Mouse (Mus musculus) retina, adult 2 months (tissue): ENCODE data around the gene Pigr.

Experiments
- DNase-seq: peaks from one replicate; pipeline ENCODE4 v3.0.0-alpha.2; 2012; ENCODE audit warnings: low read depth, low spot score

The Pigr gene

DNA sequence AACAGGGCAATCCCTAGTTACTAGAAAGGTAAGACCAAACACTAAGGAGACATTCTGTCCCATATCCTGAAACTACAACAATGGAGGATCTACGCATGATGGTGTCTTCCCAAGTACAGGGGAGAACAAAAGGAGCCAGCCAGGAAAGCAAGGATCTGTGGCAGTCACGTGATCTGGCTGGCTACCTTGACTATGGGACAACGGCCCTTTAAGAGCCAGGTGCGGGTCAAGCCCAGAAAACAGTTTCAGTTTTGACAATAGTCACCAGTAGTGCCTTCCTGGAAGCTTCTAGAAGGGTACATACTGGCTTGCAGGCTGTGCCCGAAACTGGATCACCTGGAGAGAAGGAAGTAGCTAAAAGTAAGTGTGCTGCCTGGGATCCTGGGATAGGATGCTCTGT, at the start of gene Pigr:
TSS of gene Pigr (plus strand) at position 237 of the 400 bp plus-strand sequence.
- no peak for DNase-seq

DNA sequence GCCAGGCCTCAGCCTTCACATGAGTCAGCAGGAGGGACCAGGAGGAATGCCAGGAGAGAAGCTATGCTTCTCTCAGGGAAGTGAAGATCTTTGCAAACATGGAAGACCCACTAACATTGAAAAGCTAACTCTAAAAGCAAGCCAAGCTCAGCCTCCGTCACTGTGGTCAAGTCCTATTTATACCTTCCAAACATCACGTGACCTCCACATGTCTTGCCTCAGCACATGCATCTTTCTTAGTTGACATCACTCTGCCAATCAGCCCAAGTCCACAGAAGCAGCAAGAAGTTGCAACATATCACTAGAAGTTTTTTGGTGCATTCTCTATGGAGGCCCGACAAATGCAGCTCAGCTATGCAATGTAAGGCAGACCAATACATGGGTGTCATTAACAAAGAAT, 46.6 kb upstream of the Pigr start:
- no peak for DNase-seq

DNA sequence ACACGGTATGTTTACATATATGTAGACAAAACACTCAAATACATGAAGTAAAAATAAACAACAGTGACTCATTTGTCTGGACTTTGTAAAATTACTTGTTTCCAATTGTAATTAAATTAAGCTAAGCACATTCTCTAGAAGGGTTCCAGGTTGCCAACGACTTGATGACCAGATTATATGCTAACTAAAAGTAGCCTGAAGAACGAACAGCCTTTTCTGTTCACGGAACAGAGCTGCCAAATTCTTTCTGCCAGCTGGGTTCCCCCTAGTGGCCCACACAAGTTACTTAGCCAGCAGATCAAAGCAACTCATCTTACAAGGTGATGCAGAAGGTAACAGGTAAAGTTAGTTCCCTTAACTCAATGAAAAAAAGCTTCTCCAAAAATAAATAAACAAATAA, 42.4 kb upstream of the Pigr start:
- no peak for DNase-seq

DNA sequence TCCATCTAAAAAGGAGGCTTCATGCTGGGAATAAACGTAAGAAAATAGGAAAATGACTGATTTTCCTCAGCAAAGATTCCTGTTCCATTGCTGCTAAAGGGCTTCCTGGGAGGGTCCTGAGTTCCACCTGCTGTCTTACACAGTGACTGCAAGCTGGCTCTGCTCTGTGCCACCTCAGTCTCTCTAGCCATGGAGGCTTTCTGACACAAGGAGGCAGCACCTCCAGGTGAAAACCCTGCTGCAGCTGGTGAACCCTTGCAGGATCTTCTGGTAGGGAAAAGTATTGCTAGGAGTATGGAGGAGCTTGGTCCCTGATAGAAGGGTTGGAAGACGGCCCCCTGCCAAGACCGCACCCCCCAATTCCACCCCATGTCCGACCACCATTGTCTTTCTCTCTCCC, 39.5 kb upstream of the Pigr start:
- no peak for DNase-seq

DNA sequence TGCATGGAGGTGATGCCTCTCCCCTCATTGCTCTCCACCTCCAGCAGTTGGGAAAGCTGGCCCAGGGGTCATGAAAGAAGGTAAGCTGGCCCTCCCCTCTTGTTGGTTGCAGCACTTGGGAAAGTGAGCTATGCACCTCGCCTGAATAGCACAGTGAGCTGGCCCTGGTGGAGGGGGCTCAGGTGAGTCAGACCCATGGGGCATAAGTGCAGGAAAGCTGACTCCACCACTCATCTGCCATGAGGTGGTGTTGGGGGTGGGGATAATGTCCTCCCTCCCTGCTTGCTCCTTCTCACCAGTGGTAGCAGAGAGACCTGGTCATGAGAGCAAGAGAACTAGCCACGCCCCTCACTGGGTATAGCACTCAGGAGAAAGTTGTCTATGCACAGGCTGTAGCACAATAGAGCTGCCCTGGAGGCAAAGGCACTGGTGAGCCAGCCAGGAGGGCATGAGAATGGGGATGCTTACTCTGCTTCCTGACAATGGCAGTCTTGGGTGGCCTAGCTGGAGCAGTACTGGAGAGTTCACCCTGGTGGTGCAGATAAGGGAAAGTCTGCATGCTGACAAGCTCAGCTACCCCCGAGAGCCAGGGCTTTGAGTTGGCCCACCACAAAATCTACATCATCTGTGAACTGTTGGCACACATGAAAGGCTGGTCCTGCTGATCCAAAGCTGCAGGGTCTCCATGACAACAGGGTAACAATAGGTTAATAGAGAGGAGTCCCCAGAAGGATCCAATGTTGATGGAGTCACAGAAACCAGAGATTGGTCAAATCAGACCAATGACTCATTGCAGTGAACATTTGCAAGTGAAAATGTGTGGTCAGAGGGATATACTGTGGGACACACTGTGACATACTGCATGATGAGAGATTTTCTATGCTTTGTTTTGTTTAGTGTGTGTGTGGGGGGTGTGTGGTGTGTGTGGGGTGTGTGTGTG, 36.7 kb upstream of the Pigr start:
- no peak for DNase-seq

DNA sequence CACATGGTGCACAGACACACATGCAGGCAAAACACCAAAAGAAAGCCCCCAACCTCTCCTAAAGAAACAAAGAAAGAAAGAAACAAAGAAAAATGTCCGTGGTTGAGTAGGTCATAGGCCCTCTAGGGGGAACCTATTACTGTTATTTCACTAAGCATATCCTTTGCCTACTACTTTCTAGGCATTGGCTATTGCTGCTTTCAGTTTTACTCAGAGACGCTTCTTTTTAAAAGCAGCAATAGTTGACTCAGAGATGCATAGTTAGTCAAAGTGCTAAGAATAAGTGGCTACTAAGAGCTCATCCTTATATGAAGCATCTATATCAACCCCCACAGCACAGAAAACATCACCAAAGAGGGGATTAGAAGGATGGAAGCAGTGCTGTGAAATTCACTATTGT, 31.2 kb upstream of the Pigr start:
- DNase-seq = no peak

DNA sequence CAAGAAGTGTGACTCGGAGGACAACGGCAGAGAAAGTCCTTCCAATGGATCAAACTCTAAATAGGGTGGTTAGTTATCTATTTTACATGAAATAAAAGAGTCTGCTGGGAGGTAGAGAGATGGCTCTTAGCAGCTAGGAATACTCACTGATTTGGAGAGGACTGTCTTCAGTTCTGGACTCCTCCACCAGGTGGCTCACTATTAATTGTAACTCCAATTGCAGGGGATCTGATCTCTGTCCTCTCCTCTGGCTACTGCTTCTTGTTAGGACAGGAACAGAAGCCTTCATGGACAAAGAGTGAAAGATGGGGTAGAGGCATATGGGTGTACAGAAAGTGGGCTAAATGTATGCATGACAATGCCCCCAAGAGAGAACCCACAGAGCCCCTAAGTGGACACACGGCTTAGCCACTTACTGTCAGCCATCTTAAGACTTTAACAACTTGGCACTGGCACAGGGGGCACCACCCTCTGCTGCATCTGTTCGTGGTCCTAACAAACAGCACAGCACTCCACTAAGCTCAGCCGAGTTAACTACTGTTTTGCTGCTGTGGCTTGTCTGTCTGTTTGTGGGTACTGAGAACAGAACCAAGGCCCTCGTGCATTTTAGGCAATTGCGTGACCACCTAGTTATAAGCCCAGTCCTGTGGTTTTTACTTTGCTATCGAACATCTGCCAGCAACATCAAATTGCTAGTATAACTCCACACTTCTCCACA, 29.4 kb upstream of the Pigr start:
- no peak for DNase-seq

DNA sequence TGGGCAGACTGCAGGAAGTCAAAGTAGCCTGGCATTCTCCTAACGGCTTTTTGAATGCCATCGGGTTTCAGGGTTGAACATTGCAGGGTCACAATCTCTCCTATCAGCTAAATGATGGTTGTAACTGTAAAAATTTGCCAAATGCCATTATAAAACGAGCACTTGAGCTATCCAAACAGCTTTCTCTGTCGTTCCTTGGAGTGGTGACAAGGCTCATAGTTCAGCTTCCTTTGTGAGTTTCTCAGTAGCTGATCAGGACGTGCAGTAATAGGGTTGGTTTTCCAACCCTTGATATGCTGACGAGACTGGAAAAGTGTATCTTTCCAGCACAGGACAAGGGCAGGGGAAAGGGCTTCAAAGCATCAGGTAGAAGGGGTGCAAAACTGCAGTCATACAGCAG, 28.4 kb upstream of the Pigr start:
- DNase-seq = no peak

DNA sequence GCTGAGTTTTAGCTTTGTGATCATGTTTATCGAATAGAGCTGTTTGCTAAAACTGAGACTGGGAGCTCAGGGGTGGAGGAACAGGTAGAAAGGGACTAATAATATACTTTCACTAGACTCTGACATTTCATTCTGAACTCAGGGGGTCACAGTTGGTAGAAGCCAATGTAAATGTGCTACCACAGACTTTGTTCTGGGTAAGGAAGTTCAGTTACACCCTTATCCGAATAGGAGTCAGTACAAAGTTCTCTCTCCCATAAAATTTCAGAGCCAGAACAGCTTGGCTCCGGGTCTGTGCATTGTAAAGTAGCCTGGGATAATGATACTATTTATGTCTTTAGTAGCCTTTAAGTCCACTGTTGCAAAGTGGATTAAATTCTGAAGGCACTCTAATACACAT, 27.9 kb upstream of the Pigr start:
- no peak for DNase-seq

DNA sequence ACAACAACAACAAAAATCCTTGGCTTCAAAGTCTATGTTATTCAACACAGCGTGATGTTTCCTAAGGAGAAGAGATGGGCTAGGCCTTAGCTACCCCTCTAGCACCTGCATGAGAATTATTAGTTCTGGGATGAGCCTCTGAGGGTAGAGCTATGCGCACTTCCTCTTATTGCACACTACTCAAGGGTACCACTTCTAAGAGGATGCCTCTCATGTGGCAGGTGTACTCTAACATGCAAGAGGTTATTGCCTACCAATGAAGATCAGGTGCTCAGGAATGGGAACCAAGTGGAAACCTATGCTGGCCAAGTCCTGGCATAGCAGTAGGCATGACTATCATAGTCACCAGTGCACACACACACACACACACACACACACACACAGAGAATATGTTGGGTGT, 27.1 kb upstream of the Pigr start:
- no peak for DNase-seq

DNA sequence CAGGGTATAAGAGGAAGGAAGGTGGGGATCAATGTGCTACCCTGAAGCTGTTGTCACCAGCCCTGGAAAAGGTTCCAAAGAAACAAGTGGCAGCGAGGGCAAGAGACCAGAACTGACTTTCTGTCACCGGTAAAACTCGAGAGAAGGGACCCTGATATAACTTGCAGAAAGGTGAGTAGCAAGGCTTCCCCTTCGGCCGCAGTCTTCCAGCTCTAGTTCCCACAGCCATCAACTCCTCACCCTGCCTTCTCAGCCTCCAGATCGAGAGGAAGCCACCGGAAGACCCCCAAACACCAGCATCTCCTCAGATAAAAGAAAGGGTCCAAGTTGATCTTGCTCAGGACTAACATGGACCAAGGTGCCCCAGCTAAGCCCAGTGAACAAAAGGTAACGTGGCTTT, 25.9 kb upstream of the Pigr start, which contains the start of gene Fcamr:
TSS of gene Fcamr (plus strand) at position 301 of the 400 bp plus-strand sequence.
- no peak for DNase-seq

DNA sequence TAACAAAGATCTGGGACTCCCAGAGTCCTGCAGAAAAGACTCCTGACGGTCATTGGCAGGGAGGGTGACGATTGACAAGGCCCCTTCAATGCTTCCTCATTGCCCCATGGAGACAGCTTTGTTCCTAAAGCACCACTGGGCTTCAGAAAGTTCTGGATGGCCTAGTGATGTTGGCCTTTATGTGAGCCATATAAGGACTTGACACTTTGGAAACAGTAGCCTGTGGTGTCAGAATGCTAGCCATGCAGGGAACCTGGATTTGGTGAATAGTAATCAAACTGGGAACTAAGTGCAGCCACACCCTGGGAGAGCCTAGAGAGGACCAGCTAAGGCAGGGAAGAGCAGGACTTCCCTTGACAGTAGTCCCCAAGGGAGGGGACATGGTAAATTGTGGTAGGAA, 25.0 kb upstream of the Pigr start:
- no peak for DNase-seq

DNA sequence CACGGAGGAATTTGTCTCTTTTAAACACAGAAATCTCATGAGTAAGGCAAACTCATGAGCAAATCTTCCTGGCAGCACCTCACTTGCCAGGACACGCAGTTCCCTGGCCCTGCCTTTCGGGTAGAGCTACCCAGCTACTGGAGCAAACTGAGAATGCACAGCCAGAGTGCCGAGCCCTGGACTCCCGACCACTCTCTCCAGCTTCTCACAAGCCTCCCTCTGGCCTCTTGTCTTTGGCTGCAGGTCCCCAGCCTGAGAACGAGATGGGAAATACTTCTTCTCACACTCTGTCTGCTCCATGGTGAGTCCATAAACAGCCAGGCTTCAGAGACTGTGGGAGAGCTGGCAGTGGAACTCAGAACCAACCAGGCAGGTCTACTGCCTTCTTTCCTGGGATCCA, 23.5 kb upstream of the Pigr start:
- DNase-seq = no peak

DNA sequence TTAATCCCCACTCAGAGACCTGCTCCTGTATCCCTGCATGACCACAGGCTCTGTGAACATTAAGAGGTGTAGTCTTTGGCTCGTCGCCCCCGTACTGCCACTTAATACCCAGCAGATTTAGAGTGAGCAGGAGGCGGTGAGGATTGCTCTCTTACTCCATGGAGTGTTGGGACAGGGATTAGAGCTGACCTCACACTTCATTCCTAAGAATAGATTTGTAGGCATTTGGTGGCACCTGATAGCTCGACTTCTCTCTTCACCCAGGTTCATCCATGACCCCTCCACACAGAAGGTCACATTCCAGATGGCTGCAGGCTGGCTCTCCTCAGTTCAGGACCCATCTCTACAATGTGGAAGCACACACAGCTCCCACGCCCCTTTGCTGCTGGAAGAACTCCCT, 22.2 kb upstream of the Pigr start:
- no peak for DNase-seq

DNA sequence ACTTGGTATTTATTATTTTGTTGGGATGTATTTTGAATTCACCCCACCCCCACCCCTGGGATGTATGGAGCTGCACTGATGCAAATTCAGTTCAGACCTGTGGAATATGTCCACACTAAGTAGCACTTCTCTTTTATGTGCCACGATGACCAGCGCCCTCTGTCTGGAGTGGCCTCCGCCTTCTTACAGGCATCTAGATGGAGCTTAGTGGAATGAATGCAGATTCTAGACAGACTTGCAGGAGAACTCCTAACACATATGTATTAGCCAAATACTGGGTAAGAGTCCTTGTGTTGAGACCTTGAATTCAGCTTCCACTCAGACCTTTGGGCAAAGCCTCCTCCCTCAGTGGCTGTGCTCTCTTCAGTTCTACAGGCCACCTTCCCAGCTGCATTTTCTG, 15.6 kb upstream of the Pigr start:
- no peak for DNase-seq

DNA sequence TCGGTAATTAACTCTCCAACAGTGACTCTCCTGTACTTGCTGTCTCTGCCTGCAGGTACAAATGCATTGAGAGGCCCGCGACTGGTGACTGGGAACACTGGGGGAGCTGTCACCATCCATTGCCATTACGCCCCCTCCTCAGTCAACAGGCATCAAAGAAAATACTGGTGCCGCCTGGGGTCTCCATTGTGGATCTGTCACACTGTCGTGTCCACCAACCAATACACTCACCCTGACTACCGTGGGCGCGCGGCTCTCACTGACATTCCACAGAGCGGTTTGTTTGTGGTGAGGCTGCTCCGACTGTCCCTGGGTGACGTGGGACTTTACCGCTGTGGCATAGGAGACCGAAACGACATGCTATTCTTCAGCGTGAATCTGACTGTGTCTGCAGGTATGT, 15.2 kb upstream of the Pigr start:
- no peak for DNase-seq

DNA sequence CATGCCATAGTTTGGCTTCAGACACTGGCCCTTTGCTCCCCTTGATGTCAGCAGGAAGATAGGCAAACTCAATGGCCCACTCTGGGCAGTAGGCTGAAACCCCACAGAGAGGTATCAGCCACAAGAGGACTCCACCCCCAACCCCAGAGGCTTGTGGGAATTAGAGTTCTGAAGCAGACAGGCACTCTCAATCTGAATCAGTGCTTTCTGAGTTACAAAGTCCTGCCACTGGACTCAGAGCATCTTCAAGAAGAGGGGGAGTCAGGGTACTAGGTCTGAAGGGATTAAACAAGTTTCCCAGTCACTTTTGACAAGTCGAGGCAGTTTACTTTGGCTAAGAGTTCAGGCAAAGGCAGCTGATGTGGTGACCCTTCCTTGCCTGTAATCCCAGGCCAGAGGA, 6.7 kb upstream of the Pigr start:
- no peak for DNase-seq

DNA sequence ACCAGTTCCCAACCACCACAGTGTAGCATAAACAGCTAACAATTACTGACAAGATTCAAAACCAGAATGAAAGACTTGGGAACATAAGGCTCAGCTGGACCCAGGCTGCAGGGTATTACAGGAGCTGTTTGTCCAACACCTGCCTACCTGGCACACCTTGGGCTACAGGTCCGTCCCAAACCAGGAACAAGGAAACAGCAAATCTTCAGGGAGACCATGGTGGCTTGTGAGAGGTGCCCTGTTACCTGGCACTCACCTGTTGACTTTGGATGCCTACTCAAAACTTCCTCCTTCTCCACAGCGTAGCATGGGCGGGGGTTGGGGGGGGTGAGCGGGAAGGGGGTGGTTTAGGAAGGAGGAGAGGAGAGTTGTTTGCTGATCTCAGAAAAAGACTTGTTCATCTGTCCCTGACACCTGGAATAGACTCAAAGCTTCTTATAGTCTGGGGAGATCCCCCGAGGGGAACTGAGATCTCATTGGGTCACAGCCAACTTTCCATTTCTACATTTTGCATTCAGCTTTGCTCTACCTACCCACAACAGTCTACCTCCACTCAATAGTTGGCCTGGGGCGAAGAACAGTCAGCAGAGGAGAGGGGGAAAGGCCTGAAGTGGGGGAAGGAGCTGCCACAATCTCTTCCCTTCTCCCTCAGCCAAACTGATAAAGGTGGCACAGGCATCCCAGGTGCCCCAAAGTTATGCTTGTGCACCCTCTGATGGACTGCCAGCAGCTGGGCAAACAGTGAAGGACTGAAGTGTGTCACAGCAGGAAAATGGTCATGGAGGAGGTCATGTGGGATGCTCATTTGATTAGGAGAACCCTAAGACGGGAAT, 6.0 kb upstream of the Pigr start:
- DNase-seq = no peak

DNA sequence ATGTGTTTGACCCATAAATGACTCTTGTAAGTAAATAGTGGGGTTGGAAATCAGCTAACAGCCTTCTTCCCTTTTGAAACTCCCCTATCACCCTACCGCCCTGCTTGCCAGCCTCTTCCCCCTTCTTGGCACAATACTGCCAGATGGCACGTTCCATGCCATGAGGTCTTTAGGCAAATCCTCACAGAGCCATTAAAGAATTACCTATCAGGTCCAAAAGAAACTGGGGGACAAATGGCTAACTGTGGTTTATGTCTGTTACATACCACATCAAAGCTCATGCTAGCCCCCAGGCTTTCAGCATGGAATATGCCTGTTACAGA, 5.4 kb upstream of the Pigr start:
- DNase-seq = no peak

DNA sequence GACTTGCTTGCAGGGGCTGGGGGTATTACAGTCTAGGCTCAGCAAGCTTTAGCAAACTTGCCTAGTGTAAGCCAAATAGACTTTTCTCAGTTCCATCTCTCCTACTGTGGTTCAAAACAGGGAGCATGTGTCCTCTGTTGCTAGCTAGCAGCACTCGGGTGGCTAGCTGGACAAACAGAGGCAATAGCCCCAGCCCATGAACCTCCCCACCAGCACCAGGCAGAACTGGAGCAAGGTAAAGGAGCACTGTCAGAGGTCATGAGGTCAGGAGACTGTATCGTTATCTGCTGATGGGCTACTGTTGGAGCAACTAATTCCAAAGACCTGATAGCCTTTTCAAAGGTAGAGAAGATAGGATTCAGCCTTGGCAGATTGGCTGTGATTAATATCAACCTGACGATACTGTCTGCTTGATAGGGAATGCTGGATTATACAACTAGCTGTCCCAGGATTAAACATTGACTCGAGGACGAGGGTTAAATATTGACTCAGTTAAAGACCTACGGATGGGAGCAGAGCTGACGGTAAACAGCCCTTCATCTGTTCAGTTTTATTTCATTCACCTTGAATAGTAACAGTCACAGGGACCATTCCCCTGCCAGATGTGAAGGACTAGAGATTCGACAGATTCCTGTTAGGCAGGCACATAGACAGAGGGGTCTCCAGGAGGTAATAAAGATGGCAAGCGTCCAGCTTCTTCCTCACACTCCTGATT, 4.4 kb upstream of the Pigr start:
- DNase-seq = no peak

DNA sequence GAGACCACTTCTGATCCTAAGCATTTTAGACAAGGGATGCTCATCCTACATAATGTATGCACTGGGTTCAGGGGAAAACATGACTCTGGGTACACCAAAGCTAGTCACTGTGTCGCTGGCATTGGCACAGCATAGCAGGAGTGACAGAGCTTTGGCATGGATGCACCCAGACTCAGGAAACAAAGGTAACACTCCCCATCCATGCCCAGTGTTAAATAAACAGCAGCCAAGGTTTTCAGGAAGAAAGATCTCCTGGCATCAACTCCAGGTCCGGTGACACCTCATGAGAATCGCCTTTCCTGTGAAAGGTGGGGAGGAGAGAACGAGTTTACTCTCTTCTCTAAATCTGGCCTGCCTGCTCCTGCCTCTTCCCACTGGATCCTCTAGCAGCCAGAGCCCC, 2.2 kb downstream of the Pigr start:
- DNase-seq = no peak
